Mouse (Mus musculus): ENCODE data around the gene Clpsl2. TPM values are rescaled to one million over a fixed set of nuclear protein-coding genes. Genes with fewer than 3 reads are reported as not detected.

The Clpsl2 gene
- polyA plus RNA-seq, 1 experiment from 2014 or later = not detected

Small RNA genes within 50 kb of the gene (microRNA-seq; reads per million reads assigned to microRNA genes)
- gene Gm25195 = not detected
- not detected for gene Mir6969

Other genes starting within 250 kb of the Clpsl2 start
- 32.9 and 35.5 TPM in 2 replicates for gene Fance, start 235.9 kb upstream of the Clpsl2 start, polyA plus RNA-seq (2016; fragmentation: Nextera tagmentation; extraction: Ambion mirVana)
- gene Rpl10a, start 220.9 kb upstream of the Clpsl2 start, polyA plus RNA-seq (2016; fragmentation: Nextera tagmentation; extraction: Ambion mirVana) = 502 and 576 TPM in 2 replicates
- gene Tead3, start 198.6 kb upstream of the Clpsl2 start, polyA plus RNA-seq (2016; fragmentation: Nextera tagmentation; extraction: Ambion mirVana) = 5.2 and 9.8 TPM in 2 replicates
- gene Tulp1, start 184.2 kb upstream of the Clpsl2 start, polyA plus RNA-seq (2016; fragmentation: Nextera tagmentation; extraction: Ambion mirVana) = 3.4 and 4.1 TPM in 2 replicates
- 32.5 and 32.6 TPM in 2 replicates for gene Fkbp5, start 31.9 kb upstream of the Clpsl2 start, polyA plus RNA-seq (2016; fragmentation: Nextera tagmentation; extraction: Ambion mirVana)
- gene Armc12, start 18.6 kb upstream of the Clpsl2 start, polyA plus RNA-seq (2016; fragmentation: Nextera tagmentation; extraction: Ambion mirVana) = not detected in 2 replicates
- not detected in 2 replicates for gene Clps, start 11.4 kb downstream of the Clpsl2 start, polyA plus RNA-seq (2016; fragmentation: Nextera tagmentation; extraction: Ambion mirVana)
- 0.39 and 0.55 TPM in 2 replicates for gene Lhfpl5, start 26.2 kb downstream of the Clpsl2 start, polyA plus RNA-seq (2016; fragmentation: Nextera tagmentation; extraction: Ambion mirVana)
- 106 and 110 TPM in 2 replicates for gene Srpk1, start 73.3 kb downstream of the Clpsl2 start, polyA plus RNA-seq (2016; fragmentation: Nextera tagmentation; extraction: Ambion mirVana)
- 0.49 TPM in 1 of 2 replicates, not detected in the other for gene Slc26a8, start 140.8 kb downstream of the Clpsl2 start, polyA plus RNA-seq (2016; fragmentation: Nextera tagmentation; extraction: Ambion mirVana)
- gene Mapk14, start 141.9 kb downstream of the Clpsl2 start, polyA plus RNA-seq (2016; fragmentation: Nextera tagmentation; extraction: Ambion mirVana) = 47.5 and 50.7 TPM in 2 replicates
- 3.9 and 4.0 TPM in 2 replicates for gene AC170998.1, start 176.7 kb downstream of the Clpsl2 start, polyA plus RNA-seq (2016; fragmentation: Nextera tagmentation; extraction: Ambion mirVana)
- gene Mapk13, start 219.9 kb downstream of the Clpsl2 start, polyA plus RNA-seq (2016; fragmentation: Nextera tagmentation; extraction: Ambion mirVana) = 8.2 and 8.6 TPM in 2 replicates

Data from limb, embryonic 10.5 days (tissue).